Mouse (Mus musculus) cortical plate, adult 2 months (tissue): Measurements from ENCODE around the gene Ttll8.

ENCODE experiments used
- CTCF ChIP-seq: fragments of 200-500 bp; IDR thresholded peaks from 2 replicates; pipeline ENCODE4 v1.5.1; 2011; ENCODE audit warnings: mild to moderate bottlenecking, control low read depth, low read length; ENCODE audit not compliant: insufficient read depth; ENCODE audit errors: extremely low read depth
- POLR2A ChIP-seq: fragments of 200-500 bp; IDR thresholded peaks from 2 replicates; pipeline ENCODE4 v1.6.1; 2011; ENCODE audit warnings: mild to moderate bottlenecking, low read length, control low read depth; ENCODE audit not compliant: insufficient read depth; ENCODE audit errors: extremely low read depth

GRCm38 (mm10) chr15:88856613-88857012 is 97.6 kb downstream of the Ttll8 start:
- no peak for TF ChIP-seq CTCF
- TF ChIP-seq POLR2A: no peak
